Mouse (Mus musculus): ENCODE data around the gene Tbc1d22a. TPM values are rescaled to one million over a fixed set of nuclear protein-coding genes. Genes with fewer than 3 reads are reported as not detected.

Gene Tbc1d22a
- total and polyA plus RNA-seq, 2 experiments from 2014 or later: 13.1 to 20.5 TPM

DNA sequence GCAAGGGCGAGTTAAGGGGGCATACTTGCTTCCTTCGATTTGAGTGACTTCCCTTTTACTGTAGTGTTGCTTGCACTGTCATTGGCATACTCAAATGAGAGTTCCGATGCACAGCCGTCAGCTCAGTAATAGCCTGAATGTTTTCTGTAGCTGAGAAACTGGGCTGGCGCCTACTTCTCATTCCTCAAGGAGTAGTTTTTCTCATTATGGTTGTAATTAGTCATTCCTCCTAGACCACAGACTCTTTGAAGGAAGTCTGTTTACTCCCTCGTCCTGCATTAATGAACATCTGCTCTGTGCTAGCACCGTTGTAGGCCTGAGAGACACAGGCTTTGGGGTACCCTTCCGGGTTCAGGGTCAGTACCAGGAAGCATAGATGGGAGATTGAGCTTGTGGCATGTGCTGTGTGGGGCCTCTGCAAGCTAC lies 130.7 kb downstream of the Tbc1d22a start:
- no peaks in the 10 kb centered on the region for H3K9me3 ChIP-seq (ENCODE audit: low read length)

DNA sequence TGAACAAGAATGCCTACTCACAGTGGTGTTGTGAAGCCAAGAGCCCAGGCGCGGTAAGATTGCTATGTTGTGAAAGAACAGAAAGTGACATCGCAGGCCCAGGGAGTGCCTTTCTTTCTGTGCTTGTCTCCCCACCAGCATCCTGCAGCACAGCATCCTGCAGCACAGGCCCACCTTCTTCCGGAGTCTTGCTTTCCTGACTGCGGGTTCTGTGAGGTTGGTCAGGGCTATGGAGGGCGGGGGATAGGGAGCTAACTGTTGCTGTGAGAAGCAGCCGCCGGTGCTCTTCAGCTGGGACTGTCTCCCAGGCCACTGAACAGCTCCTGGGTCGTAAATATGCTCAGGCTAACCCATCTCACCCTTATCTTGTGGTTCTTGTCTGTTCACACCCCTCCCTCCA lies 131.6 kb downstream of the Tbc1d22a start:
- DNase-seq (no peak), ATAC-seq (no peak)
- no peak overlapping the region for H3K4me3 ChIP-seq (ENCODE audit: low read depth, low read length)
- no peaks in the 10 kb centered on the region for H3K27me3 ChIP-seq (ENCODE audit: insufficient read depth, low read length)
- 50% methylated on average over 9 of the region's 9 CpGs for WGBS
- H3K9me3 ChIP-seq (ENCODE audit: low read length): no peaks in the 10 kb centered on the region
- no peak overlapping the region for H3K4me2 ChIP-seq (ENCODE audit: low read depth)
- H3K36me3 ChIP-seq (ENCODE audit: insufficient read depth): no peaks in the 10 kb centered on the region
- peaks cover 17% of the 10 kb centered on the region; the same call in 1 of the 2 replicates for H3K4me1 ChIP-seq (ENCODE audit: insufficient read depth)
- H3K27ac ChIP-seq (ENCODE audit: low read depth, low read length): no peak overlapping the region; the same call in 1 of the 2 replicates
- no peak for TF ChIP-seq CTCF (IDR thresholded peaks at IDR 0.05; ENCODE audit: low read depth)
- no peak overlapping the region for H3K9ac ChIP-seq

More for the DNA sequence above, 130.7 kb downstream of the Tbc1d22a start:
- TF ChIP-seq CTCF (IDR thresholded peaks at IDR 0.05; ENCODE audit: low read depth): no peak
- H3K36me3 ChIP-seq (ENCODE audit: insufficient read depth): no peaks in the 10 kb centered on the region
- H3K27ac ChIP-seq (ENCODE audit: low read depth, low read length): no peak overlapping the region
- DNase-seq: no peak
- no peak overlapping the region for H3K4me2 ChIP-seq (ENCODE audit: low read depth)
- H3K9ac ChIP-seq: no peak overlapping the region
- 21% methylated on average over 8 of the region's 8 CpGs for WGBS
- H3K4me1 ChIP-seq (ENCODE audit: insufficient read depth): peaks cover 22% of the 10 kb centered on the region; the same call in 1 of the 2 replicates
- no peak overlapping the region for H3K4me3 ChIP-seq (ENCODE audit: low read depth, low read length)
- peak; percentile 61; the same call in 1 of the 2 replicates for ATAC-seq
- no peaks in the 10 kb centered on the region for H3K27me3 ChIP-seq (ENCODE audit: insufficient read depth, low read length)

- TF ChIP-seq CTCF (IDR thresholded peaks at IDR 0.05; ENCODE audit: low read depth): no peak
- no peaks in the 10 kb centered on the region for H3K27me3 ChIP-seq (ENCODE audit: insufficient read depth, low read length)
- H3K4me1 ChIP-seq (ENCODE audit: insufficient read depth): peaks cover 17% of the 10 kb centered on the region; the same call in 1 of the 2 replicates
- no peaks in the 10 kb centered on the region for H3K36me3 ChIP-seq (ENCODE audit: insufficient read depth)
- no peak overlapping the region for H3K4me3 ChIP-seq (ENCODE audit: low read depth, low read length)
- WGBS: 32% methylated on average over 3 of the region's 3 CpGs
- H3K9ac ChIP-seq: no peak overlapping the region
- DNase-seq (no peak), ATAC-seq (peak; percentile 67)
- no peak overlapping the region for H3K27ac ChIP-seq (ENCODE audit: low read depth, low read length)
- no peaks in the 10 kb centered on the region for H3K9me3 ChIP-seq (ENCODE audit: low read length)
- H3K4me2 ChIP-seq (ENCODE audit: low read depth): no peak overlapping the region
Observed at GRCm38 (mm10) chr15:86346606-86347005, 132.3 kb downstream of the Tbc1d22a start.

DNA sequence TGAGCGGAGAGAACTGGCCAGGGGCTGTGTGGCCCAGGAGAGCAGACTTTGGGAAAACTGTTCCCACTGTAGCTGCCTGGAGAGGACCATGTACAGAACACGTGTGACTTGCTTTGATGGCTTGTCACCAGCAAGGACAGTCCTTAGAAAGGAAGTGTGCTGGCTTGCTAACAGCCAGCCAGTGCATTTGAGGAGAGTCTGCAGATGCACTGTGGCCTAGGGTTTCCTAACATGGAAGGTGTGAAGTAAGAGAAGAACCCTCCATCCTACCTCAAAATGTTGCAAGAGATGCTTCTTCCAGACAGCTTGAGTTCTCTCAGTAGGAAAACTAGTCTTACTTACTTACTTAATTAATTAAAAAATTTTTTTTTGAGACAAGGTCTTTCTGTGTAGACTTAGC lies 140.7 kb downstream of the Tbc1d22a start:
- Histone ChIP-seq H3K27me3 (ENCODE audit: insufficient read depth, low read length) (no peaks in the 10 kb centered on the region), H3K4me1 (ENCODE audit: insufficient read depth) (no peaks in the 10 kb centered on the region), H3K36me3 (ENCODE audit: insufficient read depth) (no peaks in the 10 kb centered on the region), H3K27ac (ENCODE audit: low read depth, low read length) (no peak overlapping the region), H3K9ac (no peak overlapping the region), H3K4me2 (ENCODE audit: low read depth) (no peak overlapping the region), H3K4me3 (ENCODE audit: low read depth, low read length) (no peak overlapping the region), H3K9me3 (ENCODE audit: low read length) (no peaks in the 10 kb centered on the region)
- WGBS: 85% methylated on average over 2 of the region's 2 CpGs
- ATAC-seq (no peak), DNase-seq (no peak)
- no peak for TF ChIP-seq CTCF (IDR thresholded peaks at IDR 0.05; ENCODE audit: low read depth)

GRCm38 (mm10) chr15:86355857-86356256 lies 141.6 kb downstream of the Tbc1d22a start:
- Histone ChIP-seq H3K27me3 (ENCODE audit: insufficient read depth, low read length) (no peaks in the 10 kb centered on the region), H3K9ac (no peak overlapping the region), H3K4me3 (ENCODE audit: low read depth, low read length) (no peak overlapping the region), H3K9me3 (ENCODE audit: low read length) (no peaks in the 10 kb centered on the region), H3K27ac (ENCODE audit: low read depth, low read length) (no peak overlapping the region), H3K4me2 (ENCODE audit: low read depth) (no peak overlapping the region), H3K4me1 (ENCODE audit: insufficient read depth) (no peaks in the 10 kb centered on the region), H3K36me3 (ENCODE audit: insufficient read depth) (no peaks in the 10 kb centered on the region)
- DNase-seq (no peak), ATAC-seq (no peak)
- WGBS: 81% methylated on average over 2 of the region's 2 CpGs
- no peak for TF ChIP-seq CTCF (IDR thresholded peaks at IDR 0.05; ENCODE audit: low read depth)

DNA sequence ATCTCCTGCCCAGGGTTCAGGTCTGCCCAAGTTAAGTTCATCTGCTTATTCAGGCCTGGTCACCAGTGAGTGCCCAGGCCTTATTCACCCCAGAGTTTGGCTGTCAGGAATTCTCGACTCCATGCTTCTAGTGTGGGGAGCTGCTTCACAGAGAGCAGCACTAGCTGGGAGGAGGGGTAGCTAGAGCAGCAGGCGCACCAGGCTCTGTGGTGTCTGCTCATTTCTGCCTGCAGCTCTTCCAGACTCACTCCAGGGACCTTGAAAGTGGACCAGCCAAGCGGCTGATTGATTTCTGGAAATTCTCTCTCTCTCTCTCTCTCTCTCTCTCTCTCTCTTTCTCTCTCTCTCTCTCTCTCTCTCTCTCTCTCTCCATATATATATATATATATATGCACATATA lies 146.1 kb downstream of the Tbc1d22a start:
- H3K27me3 ChIP-seq (ENCODE audit: insufficient read depth, low read length): no peaks in the 10 kb centered on the region
- WGBS: 62% methylated on average over 3 of the region's 3 CpGs
- H3K36me3 ChIP-seq (ENCODE audit: insufficient read depth): no peaks in the 10 kb centered on the region
- H3K9me3 ChIP-seq (ENCODE audit: low read length): no peaks in the 10 kb centered on the region
- H3K4me1 ChIP-seq (ENCODE audit: insufficient read depth): peaks cover 15% of the 10 kb centered on the region
- H3K4me2 ChIP-seq (ENCODE audit: low read depth): no peak overlapping the region
- H3K4me3 ChIP-seq (ENCODE audit: low read depth, low read length): no peak overlapping the region
- no peak overlapping the region for H3K27ac ChIP-seq (ENCODE audit: low read depth, low read length)
- no peak for ATAC-seq
- no peak for TF ChIP-seq CTCF (IDR thresholded peaks at IDR 0.05; ENCODE audit: low read depth)
- no peak for DNase-seq
- H3K9ac ChIP-seq: no peak overlapping the region

GRCm38 (mm10) chr15:86362306-86363150 lies 148.3 kb downstream of the Tbc1d22a start:
- Histone ChIP-seq H3K9me3 (ENCODE audit: low read length) (no peaks in the 10 kb centered on the region), H3K27ac (ENCODE audit: low read depth, low read length) (no peak overlapping the region), H3K27me3 (ENCODE audit: insufficient read depth, low read length) (no peaks in the 10 kb centered on the region), H3K4me1 (ENCODE audit: insufficient read depth) (peaks cover 21% of the 10 kb centered on the region), H3K36me3 (ENCODE audit: insufficient read depth) (no peaks in the 10 kb centered on the region), H3K4me3 (ENCODE audit: low read depth, low read length) (no peak overlapping the region), H3K9ac (no peak overlapping the region), H3K4me2 (ENCODE audit: low read depth) (no peak overlapping the region)
- ATAC-seq (peak; percentile 62; the same call in 1 of the 2 replicates), DNase-seq (peak; percentile 56)
- 42% methylated on average over 10 of the region's 10 CpGs for WGBS
- TF ChIP-seq CTCF (IDR thresholded peaks at IDR 0.05; ENCODE audit: low read depth): no peak
